Mouse (Mus musculus) gastrocnemius, postnatal 4 days (tissue): ENCODE data around the gene Tdg. TPM values are rescaled to one million over a fixed set of nuclear protein-coding genes. Genes with fewer than 3 reads are reported as not detected.

Experiments
- total RNA-seq, 2 experiments: library from RNA; stranded (reverse); gene quantifications; 2 replicates each; pipeline ENCODE4 v1.2.3; 2021

Tdg gene
- total RNA-seq, 2 experiments from 2014 or later = 24.1 to 33.7 TPM

Other genes with a start within 250 kb of the Tdg start
- not detected for gene Gm1553, start 137.2 kb upstream of the Tdg start, total RNA-seq
- gene 1190007I07Rik, start 6.6 kb upstream of the Tdg start, total RNA-seq = 10 to 100 TPM; 20.5 to 23.5 TPM
- gene Glt8d2, start 60.8 kb downstream of the Tdg start, total RNA-seq = 10 to 100 TPM; 15.8 to 17.4 TPM
- gene Hcfc2, start 66.3 kb downstream of the Tdg start, total RNA-seq = 10 to 100 TPM; 33.5 to 45.0 TPM
- gene Nfyb, start 134.3 kb downstream of the Tdg start, total RNA-seq = 10 to 100 TPM; 28.6 to 31.6 TPM
- 10 to 100 TPM; 42.2 to 43.2 TPM for gene Txnrd1, start 204.1 kb downstream of the Tdg start, total RNA-seq
- 1 to 10 TPM; 1.8 to 2.1 TPM for gene Eid3, start 236.8 kb downstream of the Tdg start, total RNA-seq